Mouse (Mus musculus): ENCODE measurements around the gene Inhbe. TPM values are rescaled to one million over a fixed set of nuclear protein-coding genes. Genes with fewer than 3 reads are reported as not detected.
A peak's percentile ranks its signal among the peaks of the same experiment; 100 is the strongest.

Gene Inhbe
- total RNA-seq (2021), result 1 to 10 TPM; 1.2 to 6.6 TPM
- long read RNA-seq, experiment 1, full-length matches to known transcripts, result 10 of 13 reads
- long read RNA-seq, experiment 1, partial matches to known transcripts, result 3 of 13 reads
- long read RNA-seq, experiment 1, other reads (novel, unspliced or antisense), result 0 of 13 reads
- long read RNA-seq, experiment 2, result 0 reads

DNA sequence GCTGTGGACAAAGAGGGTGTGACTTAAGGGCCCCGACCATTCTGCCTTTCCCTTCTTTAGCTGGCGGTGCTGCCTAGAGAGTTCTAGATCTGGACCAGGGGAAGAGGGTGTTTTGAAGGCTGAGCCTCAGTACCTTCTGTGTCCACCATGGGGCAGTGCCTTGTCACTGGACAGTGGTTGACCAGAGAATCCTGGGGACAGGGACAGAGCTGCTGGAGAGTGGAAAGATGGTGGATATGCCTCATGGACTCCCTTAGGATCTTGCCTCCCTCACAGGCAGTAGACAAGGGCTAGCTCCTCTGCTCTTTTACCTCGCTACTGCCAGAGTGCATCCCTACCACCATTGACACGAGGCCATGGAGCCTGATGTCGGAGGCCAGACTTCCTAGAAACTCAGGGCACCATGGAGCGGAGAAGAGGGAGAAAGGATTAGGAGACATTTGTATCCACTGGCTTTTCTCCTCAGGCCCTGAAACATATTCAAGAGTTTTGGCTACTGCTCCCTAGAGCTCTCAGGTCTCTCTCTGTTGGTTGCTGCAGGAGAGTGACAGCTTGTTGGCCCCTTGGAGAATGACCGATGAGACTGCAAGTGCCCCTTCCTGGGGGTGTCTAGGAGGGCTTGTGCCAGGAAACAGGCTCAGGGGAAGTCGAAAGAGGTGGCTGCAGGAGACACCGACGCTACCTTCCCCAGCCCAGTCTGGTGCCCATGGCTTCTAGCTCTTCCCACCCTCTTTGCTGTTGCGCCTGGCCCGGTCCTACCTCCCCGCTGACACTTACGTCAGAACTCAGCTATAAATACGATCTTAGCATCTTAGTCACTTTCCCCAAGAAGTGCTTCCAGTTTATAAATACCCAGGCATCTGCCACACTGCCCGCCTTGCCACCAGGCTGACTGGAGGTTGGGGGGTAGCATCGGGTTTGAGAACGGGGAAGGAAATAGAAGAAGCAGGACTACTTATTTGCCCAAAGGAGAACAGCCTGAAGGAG, at the start of gene Inhbe:
Gene Inhbe, minus strand, starts transcription at position 503 of the 987 bp plus-strand sequence.
- peak; percentile 64 for DNase-seq

DNA sequence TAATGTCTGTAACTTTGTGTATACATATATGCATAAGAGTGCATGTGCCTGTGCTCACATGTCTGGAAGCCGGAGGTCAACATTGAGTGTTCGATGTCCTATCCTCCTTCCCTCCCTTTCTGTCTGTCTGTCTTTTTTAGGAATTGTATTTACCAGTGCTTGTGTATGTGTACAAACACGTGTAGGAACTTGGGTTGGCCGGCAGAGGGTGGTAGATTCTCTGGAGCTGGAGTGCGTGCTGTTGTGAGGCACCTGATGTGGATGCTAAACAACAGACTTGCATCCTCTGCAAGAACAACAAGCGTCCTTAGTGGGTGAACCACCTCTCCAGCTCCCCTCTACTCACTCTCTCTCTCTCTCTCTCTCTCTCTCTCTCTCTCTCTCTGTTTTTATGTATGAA, 37.6 kb upstream of the Inhbe start:
- no peak for DNase-seq

DNA sequence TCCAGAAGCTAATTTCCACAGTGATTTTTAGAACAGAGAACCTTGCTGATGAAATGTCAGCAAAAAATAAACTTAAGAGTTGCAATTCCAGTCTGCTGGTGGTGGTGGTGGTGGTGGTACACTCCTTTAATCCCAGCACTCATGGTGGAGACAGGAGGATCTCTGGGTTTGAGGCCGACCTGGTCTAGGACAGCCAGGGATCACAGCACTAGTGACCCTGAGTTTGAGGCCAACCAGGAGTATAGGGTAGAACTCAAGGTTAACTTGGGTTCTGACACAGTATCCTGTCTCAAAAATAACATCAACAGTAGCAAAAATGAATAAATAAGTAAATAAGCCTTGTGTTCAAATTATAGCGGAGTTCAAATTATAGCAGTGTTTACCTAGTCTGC, 27.5 kb upstream of the Inhbe start:
- no peak for DNase-seq

DNA sequence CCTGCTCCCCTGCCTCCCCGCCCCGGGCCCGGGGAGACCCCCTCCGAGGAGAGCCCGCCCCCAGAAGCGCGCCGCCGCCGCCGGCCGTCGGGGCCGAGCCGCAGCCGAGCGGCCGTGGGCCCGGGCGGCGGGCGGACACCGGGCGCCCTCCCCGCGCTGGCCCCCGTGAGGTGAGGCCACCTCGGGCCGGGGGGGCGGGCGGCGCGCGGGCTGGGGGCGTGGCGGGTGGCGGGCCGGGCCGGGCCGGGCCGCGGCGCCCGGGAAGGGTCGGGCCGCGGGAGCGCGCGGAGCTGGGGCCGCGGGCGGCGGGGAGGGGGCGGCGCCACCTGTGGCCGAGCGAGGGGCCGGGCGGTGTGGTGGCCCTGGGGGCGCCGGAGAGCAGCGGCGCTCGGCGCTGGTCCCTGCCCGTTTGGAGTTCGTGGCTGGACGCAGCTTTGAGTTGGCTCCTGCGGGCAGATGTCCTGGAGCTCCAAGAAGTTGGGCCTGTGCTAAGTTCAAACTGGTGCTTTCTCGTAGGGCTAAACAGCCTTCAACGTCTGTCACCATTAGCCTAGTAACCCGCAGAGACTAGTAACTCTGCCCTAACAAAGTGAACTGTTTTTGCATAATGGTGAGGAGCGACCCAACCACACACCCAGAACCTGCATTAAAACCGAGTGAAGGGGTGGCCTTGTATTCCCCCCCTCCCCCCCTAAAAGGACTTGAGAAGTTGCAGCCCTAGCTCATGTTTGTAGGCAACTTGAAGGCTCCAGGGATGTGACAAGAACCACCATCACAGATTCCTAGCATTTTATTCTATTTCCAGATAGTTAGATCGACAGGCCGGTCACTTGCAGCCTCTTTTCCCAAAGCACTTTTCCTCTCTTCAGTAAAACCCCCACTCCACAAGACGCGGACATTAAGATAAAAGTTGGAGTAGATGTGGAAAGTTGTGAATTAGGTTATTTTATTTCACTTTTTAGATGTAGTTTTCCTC, 26.8 kb upstream of the Inhbe start:
- DNase-seq, result peak; percentile 81

DNA sequence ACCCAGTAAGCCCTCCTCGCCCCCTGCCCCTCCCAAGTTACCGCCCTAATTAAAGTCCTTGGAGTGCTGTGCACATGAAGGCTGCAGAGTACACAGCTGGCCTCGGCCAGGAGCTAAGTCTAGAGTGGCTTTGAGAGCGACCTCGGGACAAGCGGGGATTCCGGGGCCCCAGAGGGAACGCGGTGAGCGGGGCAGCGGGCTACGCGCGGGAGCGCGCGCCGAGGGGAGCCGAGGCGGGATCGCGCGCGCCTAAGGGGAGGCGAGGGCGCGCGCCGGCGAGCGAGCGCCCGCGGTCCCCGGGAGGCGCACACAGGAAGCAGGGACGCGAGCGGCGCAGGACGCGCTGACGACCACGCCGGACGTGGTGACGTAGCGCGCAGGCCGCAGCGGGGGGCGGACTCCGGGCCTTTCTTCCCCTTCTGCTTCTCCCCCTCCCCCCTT, 26.1 kb upstream of the Inhbe start, which contains the start of gene R3hdm2:
Gene R3hdm2, plus strand, starts transcription at position 77 of the 441 bp plus-strand sequence.
- DNase-seq, result peak; percentile 94

DNA sequence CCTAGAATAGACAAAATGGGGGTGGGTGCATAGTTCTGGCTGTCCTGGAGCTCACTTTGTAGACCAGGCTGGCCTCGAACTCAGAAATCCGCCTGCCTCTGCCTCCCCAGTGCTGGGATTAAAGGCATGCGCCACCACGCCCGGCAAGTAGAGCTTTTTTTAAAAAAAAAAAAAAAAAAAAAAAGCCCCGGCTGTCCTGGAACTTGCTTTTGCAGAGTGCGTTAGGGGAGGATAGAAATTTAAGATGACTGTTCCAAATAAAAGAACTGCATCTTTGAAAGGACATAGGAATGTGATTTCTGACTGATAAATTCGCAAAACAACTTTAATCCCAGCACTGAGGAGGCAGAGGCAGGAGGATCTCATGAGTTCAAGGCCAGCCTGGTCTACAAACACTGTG, 25.4 kb upstream of the Inhbe start:
- DNase-seq, result no peak

DNA sequence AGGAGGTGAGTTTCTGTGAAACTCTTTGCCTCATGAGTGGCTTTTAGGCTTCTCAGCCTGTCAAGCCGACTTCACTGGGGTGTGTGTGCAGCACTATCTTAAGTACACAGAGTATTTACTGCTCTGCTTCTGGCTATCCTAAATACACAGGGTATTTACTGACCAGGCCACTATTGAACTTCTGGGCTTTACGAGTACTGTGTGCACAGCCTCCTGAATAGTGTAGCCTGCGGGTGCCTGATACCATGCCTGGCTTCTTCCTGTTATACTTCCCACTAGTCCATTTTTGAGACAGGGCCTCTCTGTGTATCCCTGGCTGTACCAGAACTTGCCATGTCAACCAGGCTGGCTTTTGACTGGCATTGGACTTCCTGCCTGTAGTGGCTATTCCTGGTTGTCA, 23.5 kb upstream of the Inhbe start:
- DNase-seq, result no peak

DNA sequence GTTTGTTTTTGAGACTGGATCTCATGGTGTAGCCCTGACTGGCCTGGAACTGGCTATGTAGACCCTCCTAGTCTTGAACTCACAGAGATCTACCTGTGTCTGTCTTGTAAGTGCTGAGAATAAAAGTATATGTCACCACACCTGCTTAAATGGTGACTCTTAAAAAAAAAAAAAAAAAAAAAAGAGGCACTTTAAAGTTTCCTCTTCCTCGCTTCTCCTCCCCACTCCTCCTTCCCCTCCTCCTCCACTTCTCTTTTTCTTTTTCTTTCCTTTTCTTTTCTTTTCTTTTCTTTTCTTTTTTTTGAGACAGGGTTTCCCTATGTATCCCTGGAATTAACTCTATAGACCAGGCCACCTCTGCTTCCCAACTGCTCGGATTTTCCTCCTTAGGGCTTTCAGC, 16.8 kb upstream of the Inhbe start:
- DNase-seq, result no peak

DNA sequence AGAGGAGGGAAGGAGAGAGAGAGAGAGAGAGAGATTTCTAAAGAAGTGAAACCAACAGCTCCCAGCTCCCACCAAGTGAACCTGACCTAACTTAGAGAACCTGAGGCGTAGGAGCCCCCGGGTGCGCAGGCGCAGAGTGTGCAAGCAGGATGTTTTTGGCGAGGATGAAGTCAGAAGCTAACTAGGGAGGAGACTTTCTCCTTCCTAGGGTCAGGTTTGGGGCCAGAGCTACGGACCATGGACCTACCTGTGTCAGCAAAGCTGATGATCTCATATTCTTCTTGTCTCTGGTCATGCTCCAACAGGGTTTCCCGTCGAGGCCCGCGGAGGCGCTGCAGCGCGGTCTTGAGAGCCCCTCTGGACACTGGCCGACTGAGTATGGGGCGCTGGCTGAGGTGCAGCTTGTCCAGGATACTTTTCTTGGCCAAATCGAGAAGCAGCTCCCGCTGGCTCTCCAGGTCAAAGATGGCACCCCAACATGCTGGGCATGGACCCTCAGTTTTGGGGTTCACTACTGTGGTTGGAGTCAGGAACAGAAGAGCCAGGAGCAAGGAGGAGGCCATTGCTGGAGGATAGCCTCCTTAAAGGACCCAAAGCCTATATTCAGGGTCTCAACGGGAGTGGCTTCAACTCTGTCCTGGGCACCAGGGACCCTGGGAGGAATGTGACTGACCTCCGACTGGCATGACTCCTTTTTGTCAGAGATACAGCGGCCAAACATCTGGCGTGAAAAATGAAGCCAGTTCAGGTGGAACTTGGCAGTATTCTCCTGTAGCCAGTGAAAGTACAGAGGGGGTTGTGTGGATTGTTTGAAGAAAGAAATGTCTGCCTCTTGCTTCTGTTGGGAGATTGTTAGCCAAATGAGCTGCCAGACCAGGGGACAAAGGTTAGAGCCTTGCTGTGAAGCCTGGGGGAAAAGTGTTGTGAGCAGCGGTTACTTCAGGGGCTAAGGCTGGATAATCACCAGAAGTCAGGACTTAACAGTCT, 15.9 kb upstream of the Inhbe start, which contains the start of gene Inhbc:
Gene Inhbc, minus strand, starts transcription at position 598 of the 987 bp plus-strand sequence.
- DNase-seq, result no peak

DNA sequence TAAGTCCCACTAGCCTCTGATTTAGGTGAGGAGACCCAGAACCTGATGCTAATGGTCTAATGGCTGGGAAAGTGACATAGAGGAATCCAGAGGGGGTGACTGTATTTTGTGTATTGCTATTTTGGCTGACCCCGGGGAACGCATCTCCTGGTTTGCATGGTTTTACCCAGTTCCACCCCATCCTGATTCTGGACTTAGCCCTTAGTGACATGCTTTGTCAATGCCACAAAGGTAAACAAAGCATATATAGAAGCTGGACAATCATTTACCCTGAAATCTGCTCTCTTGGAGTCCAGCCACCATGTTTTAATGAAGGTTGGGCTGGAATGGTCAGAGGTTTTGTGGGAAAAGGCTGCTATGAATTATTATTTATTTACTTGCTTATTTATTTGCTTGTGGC, 14.1 kb upstream of the Inhbe start:
- DNase-seq, result no peak

DNA sequence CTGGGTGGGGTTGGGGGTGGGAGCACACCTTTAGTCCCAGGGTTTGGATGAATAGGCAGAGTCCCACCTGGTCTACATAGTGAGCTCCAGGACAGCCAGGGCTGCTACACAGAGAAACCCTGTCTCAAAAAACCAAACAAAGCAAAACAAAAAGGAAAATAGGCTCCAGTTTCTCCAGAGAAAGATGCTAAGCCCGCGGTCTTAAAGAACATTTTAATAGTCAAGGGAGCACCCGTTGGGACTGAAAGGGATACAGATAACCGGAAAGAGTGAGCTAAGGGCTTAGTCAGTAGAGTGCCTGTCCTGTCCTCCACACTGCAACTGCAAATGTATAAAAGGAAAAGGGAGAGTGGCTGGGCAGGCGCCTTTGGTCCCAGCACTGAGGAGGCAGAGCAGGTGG, 12.9 kb upstream of the Inhbe start:
- DNase-seq, result no peak

DNA sequence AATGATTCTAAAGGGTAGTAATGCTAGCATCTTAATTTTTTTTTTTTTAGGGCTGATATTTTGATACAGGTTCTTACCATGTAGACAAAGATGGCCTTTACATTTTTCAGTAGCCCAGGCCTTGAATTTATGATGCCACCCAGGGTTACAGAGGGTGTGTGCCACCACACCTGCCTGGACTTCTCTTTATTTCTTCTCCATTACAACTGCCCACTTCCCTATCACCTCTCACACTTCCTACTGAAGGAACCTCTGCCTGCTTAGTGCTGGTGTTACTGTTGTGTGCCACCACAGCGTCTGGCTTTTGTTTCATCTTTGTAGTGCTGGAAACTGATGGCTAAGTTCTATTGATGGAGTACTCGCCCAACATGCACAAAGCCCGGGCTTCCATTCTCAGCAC, 6.5 kb upstream of the Inhbe start:
- no peak for DNase-seq

DNA sequence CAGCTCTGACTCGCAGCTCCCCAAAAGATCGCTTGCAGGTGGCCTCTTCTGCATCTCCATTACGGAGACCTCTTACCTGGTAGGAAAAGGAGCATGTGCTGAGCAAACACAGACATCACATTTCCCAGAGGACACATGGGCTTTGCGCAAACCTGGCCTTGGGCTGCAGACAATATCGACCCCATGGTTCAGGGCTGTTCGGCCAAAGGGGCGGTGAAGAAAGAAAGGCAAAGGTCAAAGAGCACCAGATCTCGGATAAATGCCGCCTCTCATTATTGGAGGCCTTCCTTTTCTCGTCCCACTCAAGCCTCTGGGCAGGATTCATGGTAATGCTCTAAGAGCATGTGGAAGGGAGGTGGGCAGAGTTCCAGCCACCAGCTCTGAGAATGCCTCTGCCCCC, 1.1 kb upstream of the Inhbe start:
- no peak for DNase-seq

DNA sequence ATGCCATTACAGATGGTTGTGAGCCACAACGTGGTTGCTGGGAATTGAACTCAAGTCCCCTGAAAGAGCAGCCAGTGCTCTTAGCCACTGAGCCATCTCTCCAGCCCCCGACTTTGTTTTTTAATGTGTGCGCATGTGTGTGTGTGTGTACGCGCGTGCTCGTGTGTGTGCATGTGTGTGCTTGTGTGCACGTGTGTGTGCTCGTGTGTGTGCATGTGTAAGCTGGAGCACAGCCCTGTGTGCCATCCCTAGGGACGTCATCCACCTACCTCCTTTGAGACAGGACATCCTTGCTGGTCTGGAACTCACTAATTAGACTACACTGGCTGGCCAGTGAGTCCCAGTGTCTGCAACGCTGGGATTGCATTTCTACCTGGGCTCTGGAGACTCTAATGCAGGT, 1.4 kb downstream of the Inhbe start:
- no peak for DNase-seq

DNA sequence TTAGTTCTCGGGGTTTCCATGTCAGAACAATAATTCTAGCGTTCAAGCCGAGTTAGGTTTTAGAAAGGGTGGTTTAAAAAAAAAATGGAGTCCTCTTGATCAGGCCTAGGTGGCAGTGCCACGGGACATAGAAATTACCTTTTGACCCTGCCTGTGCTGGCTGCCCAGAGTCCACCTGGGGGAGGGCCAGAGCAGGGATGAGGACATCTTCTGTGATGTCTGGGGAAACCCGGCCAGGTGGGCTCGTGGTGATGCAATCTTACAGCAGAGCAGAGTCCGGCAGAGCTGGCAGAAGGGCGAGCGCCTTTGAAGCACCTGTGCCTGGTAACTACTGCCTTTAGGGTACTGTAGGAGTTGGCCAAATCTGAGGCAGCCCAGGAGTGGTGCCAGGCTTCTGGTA, 2.0 kb downstream of the Inhbe start:
- DNase-seq, result no peak

DNA sequence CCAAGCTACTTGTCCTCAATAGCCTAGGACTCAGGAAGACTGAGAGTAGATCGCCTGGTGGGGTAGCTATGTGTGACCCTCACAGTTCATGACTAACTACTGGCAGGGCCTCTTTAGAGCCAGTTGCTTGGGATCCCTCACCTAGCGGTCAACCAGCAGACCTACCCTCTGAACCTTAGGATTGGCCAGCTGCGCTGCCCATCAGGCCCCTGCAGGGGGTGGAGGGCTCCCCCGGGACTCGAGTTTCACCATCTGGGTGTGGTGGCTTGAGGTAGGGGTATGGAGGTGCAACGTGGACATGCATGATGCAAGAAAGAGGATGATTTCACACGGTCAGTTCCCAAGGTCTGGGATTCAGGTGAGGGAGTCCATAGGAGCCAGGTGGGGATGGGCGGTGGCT, 2.5 kb downstream of the Inhbe start:
- DNase-seq, result no peak

DNA sequence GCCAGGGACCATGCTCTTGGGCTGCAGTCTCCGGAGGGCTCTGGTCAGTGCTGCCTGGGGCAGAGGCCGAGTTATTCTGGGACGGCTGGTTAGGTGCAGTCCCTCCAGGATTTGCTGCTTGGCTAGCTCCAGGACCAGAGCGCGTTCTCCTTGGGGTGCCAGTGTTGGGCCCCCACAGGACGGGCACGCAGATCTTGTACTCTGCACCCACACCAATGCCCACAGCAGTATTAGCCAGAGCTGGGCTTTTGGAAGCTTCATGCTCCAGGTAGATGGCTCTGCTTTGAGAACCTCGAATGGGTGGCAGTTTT, 3.0 kb downstream of the Inhbe start:
- DNase-seq, result no peak

DNA sequence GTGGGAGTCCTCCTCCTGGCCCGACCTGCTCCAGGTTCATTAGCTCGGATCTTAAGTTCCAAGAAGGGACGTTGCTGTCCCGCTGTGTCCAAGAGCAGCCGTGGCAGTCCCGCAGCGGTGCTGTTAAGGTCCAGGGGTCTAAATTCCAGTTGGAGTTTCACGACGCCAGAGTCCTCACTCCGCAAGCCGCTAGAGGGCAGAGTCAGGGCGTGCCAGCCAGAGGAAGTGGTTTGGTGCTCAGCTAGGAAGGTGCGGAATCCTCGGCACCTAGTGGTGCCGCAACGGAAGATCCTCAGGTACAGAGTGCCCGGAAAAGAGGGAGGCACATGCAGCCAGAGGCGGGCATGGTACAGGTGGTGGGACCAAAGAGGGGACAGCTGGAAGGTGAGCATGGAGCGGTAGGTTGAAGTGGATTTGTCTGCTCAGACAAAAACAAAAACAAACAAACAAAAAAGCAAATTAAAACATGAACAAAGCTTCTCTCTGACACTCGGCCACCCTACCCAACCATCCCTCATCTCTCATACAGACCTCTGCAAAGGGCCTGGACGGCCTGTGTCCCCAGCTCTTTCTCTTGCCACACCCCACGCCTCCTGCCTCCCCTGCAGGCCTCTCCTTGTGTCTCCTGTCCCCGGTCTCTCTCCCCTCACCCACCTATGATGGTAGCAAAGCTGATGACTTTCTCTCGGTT, 3.5 kb downstream of the Inhbe start:
- peak; percentile 80 for DNase-seq

DNA sequence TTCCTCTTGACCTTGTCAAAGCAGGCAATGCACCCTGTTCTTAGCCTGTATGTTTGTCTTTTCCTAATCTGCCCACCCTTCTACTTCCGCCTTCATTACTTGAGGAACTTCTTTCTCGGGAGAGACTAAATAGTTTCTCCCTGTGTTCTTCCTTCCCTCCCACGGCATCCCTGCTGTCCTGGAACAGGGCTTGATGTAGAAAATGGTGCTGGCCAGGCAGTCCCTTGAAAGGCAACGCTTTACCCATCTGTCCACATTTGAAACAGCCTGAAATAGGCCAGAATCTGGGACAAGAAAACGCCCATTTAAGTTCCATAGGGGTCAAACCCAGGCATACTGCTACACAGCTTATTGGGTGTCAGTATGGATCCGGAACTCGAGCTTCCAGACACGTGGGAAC, 4.4 kb downstream of the Inhbe start:
- DNase-seq, result no peak

DNA sequence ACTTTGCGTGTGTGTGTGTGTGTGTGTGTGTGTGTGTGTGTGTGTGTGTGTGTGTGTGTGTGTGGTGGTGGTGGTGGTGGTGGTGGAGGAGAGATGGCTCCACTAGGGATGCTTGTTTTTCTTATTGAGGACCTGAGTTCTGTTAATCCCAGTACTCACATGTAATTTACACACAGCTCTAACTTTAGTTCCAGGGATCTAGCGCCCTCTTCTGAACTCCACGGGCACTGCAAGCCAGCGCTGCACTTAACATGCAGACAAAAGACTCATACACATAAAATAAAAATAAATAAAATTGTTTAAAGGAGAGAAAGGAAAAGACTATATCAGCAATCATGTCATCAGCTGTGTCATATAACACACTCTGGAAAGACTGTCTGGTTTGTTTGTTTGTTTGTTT, 5.3 kb downstream of the Inhbe start:
- peak; percentile 51 for DNase-seq

DNA sequence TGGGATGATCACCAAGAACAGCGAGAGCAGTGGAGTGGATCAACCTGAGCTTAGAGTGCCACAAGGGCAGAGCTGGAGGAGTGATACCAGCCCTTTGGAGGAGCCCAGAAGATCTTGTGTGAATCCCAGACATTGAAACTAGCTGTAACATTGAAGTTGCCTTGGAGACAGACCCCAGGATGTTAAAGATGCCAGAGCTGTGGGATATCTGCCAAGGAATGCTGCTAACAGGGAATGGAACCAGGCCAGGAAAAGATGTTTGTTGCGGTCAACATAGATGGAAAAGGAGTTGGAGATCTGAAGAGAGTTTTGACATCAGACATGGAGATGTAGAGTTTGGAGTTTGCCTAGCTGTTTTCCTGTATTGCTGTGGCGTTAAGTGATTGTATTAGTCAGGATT, 8.0 kb downstream of the Inhbe start:
- DNase-seq, result no peak

Measured in adrenal gland, postnatal 10 days (tissue).